Mouse (Mus musculus) heart, adult 18-20 months (tissue): Measurements from ENCODE around the gene Dagla. TPM values are rescaled to one million over a fixed set of nuclear protein-coding genes. Genes with fewer than 3 reads are reported as not detected.

ENCODE experiments used
- DNase-seq, 2 experiments: peaks; one replicate each; pipeline ENCODE4 v3.0.0; 2021 to 2022; ENCODE audit warnings: mixed read lengths in 1 of 2
- total RNA-seq, 2 experiments: library from RNA; stranded (reverse); gene quantifications; 2 replicates each; pipeline ENCODE4 v1.2.3; 2021

Gene Dagla
- total RNA-seq, 2 experiments from 2014 or later = 3.3 TPM

DNA sequence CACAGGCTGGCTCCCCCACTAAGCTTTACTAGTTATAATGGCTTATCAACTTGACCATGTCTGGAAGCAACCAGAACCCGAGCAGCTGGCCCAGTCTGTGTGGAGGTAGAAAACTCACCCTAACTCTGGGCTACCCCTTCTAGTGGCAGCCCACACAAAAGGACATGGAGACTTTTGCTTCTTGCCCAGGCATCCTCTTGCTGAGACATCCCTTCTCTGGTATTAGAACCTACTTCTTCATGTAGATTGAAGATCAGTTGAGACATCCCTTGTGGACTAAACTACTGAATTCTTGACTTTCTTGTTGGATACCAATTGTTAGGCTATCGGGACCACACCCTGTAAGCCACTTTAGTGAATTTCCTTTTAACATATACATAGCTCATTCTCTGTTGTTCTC, 106.4 kb downstream of the Dagla start:
- no peak for DNase-seq

DNA sequence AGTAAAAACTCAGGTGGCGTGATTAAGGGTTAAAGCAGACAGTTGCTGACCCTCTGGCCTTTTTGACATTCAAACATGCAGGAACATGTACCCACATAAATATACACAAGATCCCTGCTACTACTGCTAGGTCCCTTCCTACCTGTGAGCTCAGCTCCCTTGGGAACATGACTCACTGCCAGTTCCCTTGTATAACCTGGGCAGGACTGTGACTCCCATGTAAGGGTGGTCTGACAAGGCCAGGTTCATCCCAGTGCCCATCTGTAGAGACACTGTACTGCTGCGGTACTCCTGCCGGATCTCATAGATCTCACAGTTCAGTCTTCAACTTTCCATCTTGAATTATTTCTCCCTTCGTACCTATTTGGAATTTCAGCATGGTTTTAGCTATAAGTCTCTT, 107.5 kb downstream of the Dagla start:
- DNase-seq = no peak

Other genes starting within 250 kb of the Dagla start
- gene Fads2, start 203.1 kb downstream of the Dagla start, total RNA-seq = 1 to 10 TPM; 5.2 to 5.5 TPM
- gene Fads1, start 122.0 kb downstream of the Dagla start, total RNA-seq = 10 to 100 TPM; 23.6 to 26.1 TPM
- 100 to 1,000 TPM; 138 to 161 TPM for gene Tmem258, start 100.9 kb downstream of the Dagla start, total RNA-seq
- gene Fen1, start 100.7 kb downstream of the Dagla start, total RNA-seq = 1 to 10 TPM; 4.7 to 5.2 TPM
- gene Myrf, start 64.1 kb downstream of the Dagla start, total RNA-seq = 1 to 10 TPM; 4.2 to 6.2 TPM
- gene Syt7, start 84.2 kb upstream of the Dagla start, total RNA-seq = 10 to 100 TPM; 35.5 to 37.1 TPM
- 1 to 10 TPM; 1.7 to 5.7 TPM for gene Lrrc10b, start 152.6 kb upstream of the Dagla start, total RNA-seq
- under 1 TPM in 1 of 2 experiments, not detected in 1; 0.49 TPM for gene Ppp1r32, start 178.1 kb upstream of the Dagla start, total RNA-seq
- 10 to 100 TPM; 20.6 to 24.4 TPM for gene Cpsf7, start 220.4 kb upstream of the Dagla start, total RNA-seq
- gene Sdhaf2, start 221.3 kb upstream of the Dagla start, total RNA-seq = 10 to 100 TPM; 79.4 to 82.7 TPM